Mouse (Mus musculus): Measurements from ENCODE around the gene Fbxw19.
"Not testable (repeated sequence)": the region's sequence is repeated elsewhere in the genome, so short reads cannot be mapped to it uniquely, and the experiment has no call there.

DNA sequence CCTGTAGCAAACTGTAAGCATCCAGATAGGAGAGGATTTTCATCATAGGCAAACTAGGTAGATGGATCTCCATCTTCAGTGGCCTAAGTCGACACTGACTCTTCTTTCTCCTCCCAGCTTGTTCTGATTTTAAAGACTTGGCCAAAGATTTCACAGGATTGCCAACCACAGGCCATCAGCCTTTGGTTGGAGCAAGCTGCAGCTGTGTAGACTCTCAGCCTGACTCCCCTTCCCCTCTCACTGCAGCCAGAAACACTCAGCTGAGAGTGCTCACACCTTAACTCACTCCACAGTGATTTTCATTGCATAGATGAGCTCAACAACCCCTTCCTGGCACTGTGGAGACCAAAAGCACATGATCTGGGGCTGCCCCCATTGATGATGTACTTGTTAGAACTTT is at the start of gene Fbxw19:
- not testable (repeated sequence) for TF ChIP-seq CTCF (IDR thresholded peaks at IDR 0.05; ENCODE audit: extremely low read depth, insufficient read depth, insufficient read length, insufficient replicate concordance); POLR2A (IDR thresholded peaks at IDR 0.05; ENCODE audit: low read depth, low read length)

Data from spleen, adult 2 months (tissue).